ENCODE assay signal across 21 mouse cellular contexts in the genomic region with DNA sequence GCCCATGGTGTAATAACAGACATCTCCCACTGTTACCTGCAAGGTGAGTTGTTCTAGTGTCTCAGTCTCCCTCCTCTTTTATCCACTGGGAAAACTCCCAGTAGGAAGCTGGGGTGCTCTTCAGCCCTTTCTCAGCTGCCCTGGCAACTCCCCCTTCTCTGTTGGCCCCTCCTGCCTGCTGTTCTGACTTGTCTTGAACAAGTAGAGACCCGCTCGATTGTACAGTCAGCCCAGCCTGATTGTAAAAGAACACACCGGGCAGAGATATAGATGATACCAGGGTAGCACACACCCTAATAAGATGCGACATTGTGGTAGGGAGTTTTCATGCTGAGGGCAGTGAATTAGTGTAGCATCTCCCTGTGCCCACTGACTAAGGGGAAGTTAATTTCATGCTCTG.
A peak's percentile ranks its signal among the peaks of the same experiment; 100 is the strongest.
DNase-seq lines count a peak whose midpoint lies in the region; ATAC-seq and TF ChIP-seq lines count a peak whose summit lies in the region.
"Had no signal": no experiment of that assay in that cellular context is flagged by ENCODE, and none has a peak within 500 bp of the region (broad histone marks: within the 10 kb centered on the region; RNA-seq: fewer than 3 reads in every experiment).

No protein-coding gene starts in this region.

- TF ChIP-seq POLR2A in cerebellum, adult 2 months (IDR thresholded peaks at IDR 0.05; ENCODE audit: borderline replicate concordance, insufficient read depth, low read length) = no peak

- 65% methylated on average over 4 of the region's 4 CpGs for WGBS in hindbrain, embryonic 10.5 days
- 38% methylated on average over 4 of the region's 4 CpGs for WGBS in hindbrain, embryonic 14.5 days
- WGBS in lung, embryonic 15.5 days = 62% methylated on average over 4 of the region's 4 CpGs
- 32% methylated on average over 4 of the region's 4 CpGs for WGBS in embryonic facial prominence, embryonic 15.5 days
- WGBS in intestine, postnatal 0 days = 36% methylated on average over 4 of the region's 4 CpGs
- WGBS in cerebellum, adult 2 months = 34% methylated on average over 4 of the region's 4 CpGs

- H3K9ac ChIP-seq in hindbrain, embryonic 14.5 days = no peak overlapping the region
- H3K9ac ChIP-seq in lung, embryonic 15.5 days = no peak overlapping the region
- H3K9ac ChIP-seq in embryonic facial prominence, embryonic 15.5 days = no peak overlapping the region
- H3K9ac ChIP-seq in intestine, postnatal 0 days (ENCODE audit: low read depth, low read length) = no peak overlapping the region
- H3K9ac ChIP-seq: liver, embryonic 12.5 days had no signal

- H3K9me3 ChIP-seq in hindbrain, embryonic 10.5 days = no peaks in the 10 kb centered on the region
- H3K9me3 ChIP-seq in hindbrain, embryonic 14.5 days (ENCODE audit: control insufficient read depth, low read length) = no peaks in the 10 kb centered on the region
- no peaks in the 10 kb centered on the region for H3K9me3 ChIP-seq in lung, embryonic 15.5 days
- no peaks in the 10 kb centered on the region for H3K9me3 ChIP-seq in embryonic facial prominence, embryonic 15.5 days (replicated peaks)
- H3K9me3 ChIP-seq in intestine, postnatal 0 days (ENCODE audit: control insufficient read depth) = no peaks in the 10 kb centered on the region
- H3K9me3 ChIP-seq: limb, embryonic 12.5 days; liver, embryonic 12.5 days had no signal

- no peak for DNase-seq in hindbrain, embryonic 10.5 days (ENCODE audit: low spot score)
- DNase-seq in hindbrain, embryonic 14.5 days (ENCODE audit: low spot score) = no peak
- no peak for DNase-seq in lung, postnatal 25 days (ENCODE audit: low spot score)
- no peak for DNase-seq in cerebellum, adult 2 months
- DNase-seq: adrenal gland, postnatal 25 days; cerebellum, adult 9-10 months; gastrocnemius, postnatal 14 days; heart, adult 2 months; kidney, adult 9 months; kidney, postnatal 36 days; layer of hippocampus, postnatal 36 days; lung, adult 18-20 months; lung, postnatal 14 days had no signal

- no peaks in the 10 kb centered on the region for H3K27me3 ChIP-seq in hindbrain, embryonic 10.5 days (ENCODE audit: insufficient read depth, poor library complexity, severe bottlenecking)
- no peaks in the 10 kb centered on the region for H3K27me3 ChIP-seq in hindbrain, embryonic 14.5 days (ENCODE audit: control insufficient read depth, insufficient read depth, low read length)
- no peaks in the 10 kb centered on the region for H3K27me3 ChIP-seq in lung, embryonic 15.5 days
- no peaks in the 10 kb centered on the region for H3K27me3 ChIP-seq in embryonic facial prominence, embryonic 15.5 days
- no peaks in the 10 kb centered on the region for H3K27me3 ChIP-seq in intestine, postnatal 0 days (replicated peaks; ENCODE audit: control insufficient read depth, insufficient read depth, low read length)
- no peaks in the 10 kb centered on the region for H3K27me3 ChIP-seq in cerebellum, adult 2 months (ENCODE audit: control insufficient read depth, insufficient read depth, low read length)
- H3K27me3 ChIP-seq: limb, embryonic 12.5 days had no signal

- H3K36me3 ChIP-seq in hindbrain, embryonic 10.5 days = peaks cover 37% of the 10 kb centered on the region
- 0 out of 2 replicates have a peak, but pooled peaks cover 3% of the 10 kb centered on the region for H3K36me3 ChIP-seq in hindbrain, embryonic 14.5 days (replicated peaks; ENCODE audit: control insufficient read depth, insufficient read depth)
- no peaks in the 10 kb centered on the region for H3K36me3 ChIP-seq in lung, embryonic 15.5 days
- H3K36me3 ChIP-seq in embryonic facial prominence, embryonic 15.5 days = no peaks in the 10 kb centered on the region
- peaks cover 15% of the 10 kb centered on the region; the same call in 1 of the 2 replicates for H3K36me3 ChIP-seq in intestine, postnatal 0 days (ENCODE audit: control insufficient read depth, insufficient read depth)
- H3K36me3 ChIP-seq: liver, embryonic 12.5 days had no signal

- H3K4me3 ChIP-seq in hindbrain, embryonic 10.5 days = no peak overlapping the region
- H3K4me3 ChIP-seq in hindbrain, embryonic 14.5 days (replicated peaks; ENCODE audit: low read length) = no peak overlapping the region
- no peak overlapping the region for H3K4me3 ChIP-seq in lung, embryonic 15.5 days
- no peak overlapping the region for H3K4me3 ChIP-seq in embryonic facial prominence, embryonic 15.5 days (replicated peaks)
- no peak overlapping the region for H3K4me3 ChIP-seq in intestine, postnatal 0 days (ENCODE audit: low read depth, low read length)
- no peak overlapping the region for H3K4me3 ChIP-seq in cerebellum, adult 2 months (replicated peaks; ENCODE audit: insufficient read depth, low read depth, low read length)
- H3K4me3 ChIP-seq: heart, adult 2 months; limb, embryonic 12.5 days; liver, embryonic 12.5 days had no signal

- TF ChIP-seq CTCF in intestine, postnatal 0 days (IDR thresholded peaks at IDR 0.05; ENCODE audit: low read depth) = no peak
- TF ChIP-seq CTCF in cerebellum, adult 2 months (IDR thresholded peaks at IDR 0.05; ENCODE audit: borderline replicate concordance, insufficient read depth, low read depth, low read length) = no peak

- no peak overlapping the region for H3K4me2 ChIP-seq in hindbrain, embryonic 14.5 days (replicated peaks)
- no peak overlapping the region for H3K4me2 ChIP-seq in lung, embryonic 15.5 days
- H3K4me2 ChIP-seq in embryonic facial prominence, embryonic 15.5 days (replicated peaks) = no peak overlapping the region
- H3K4me2 ChIP-seq in intestine, postnatal 0 days (replicated peaks; ENCODE audit: low read depth) = no peak overlapping the region
- H3K4me2 ChIP-seq: limb, embryonic 12.5 days; liver, embryonic 12.5 days had no signal

- no peak; the same call in 1 of the 2 replicates for ATAC-seq in hindbrain, embryonic 14.5 days (ENCODE audit: low FRiP score)
- ATAC-seq in lung, embryonic 15.5 days (ENCODE audit: borderline replicate concordance, extremely low read depth, low FRiP score, low TSS enrichment) = no peak
- peak; percentile 27; the same call in 1 of the 2 replicates for ATAC-seq in embryonic facial prominence, embryonic 15.5 days (ENCODE audit: insufficient number of reproducible peaks, low FRiP score, low TSS enrichment, low read depth)
- ATAC-seq in intestine, postnatal 0 days = no peak
- ATAC-seq: forebrain, embryonic 14.5 days; inflammation-experienced regulatory T-cells, adult 6 months; liver, embryonic 12.5 days; midbrain, embryonic 16.5 days had no signal

- H3K4me1 ChIP-seq in hindbrain, embryonic 10.5 days (replicated peaks) = peaks cover 65% of the 10 kb centered on the region
- peaks cover 70% of the 10 kb centered on the region for H3K4me1 ChIP-seq in hindbrain, embryonic 14.5 days (replicated peaks; ENCODE audit: control insufficient read depth, insufficient read depth, low read length)
- peaks cover 72% of the 10 kb centered on the region for H3K4me1 ChIP-seq in lung, embryonic 15.5 days
- H3K4me1 ChIP-seq in embryonic facial prominence, embryonic 15.5 days = peaks cover 89% of the 10 kb centered on the region
- H3K4me1 ChIP-seq in intestine, postnatal 0 days (replicated peaks; ENCODE audit: control insufficient read depth, insufficient read depth, low read length) = peaks cover 6% of the 10 kb centered on the region; the same call in 1 of the 2 replicates
- H3K4me1 ChIP-seq in cerebellum, adult 2 months (ENCODE audit: control insufficient read depth, insufficient read depth, low read length) = peaks cover 51% of the 10 kb centered on the region

- H3K27ac ChIP-seq in hindbrain, embryonic 10.5 days = 0 out of 2 replicates have a peak overlapping the region, but pooled peaks have one; percentile 9
- no peak overlapping the region for H3K27ac ChIP-seq in hindbrain, embryonic 14.5 days
- H3K27ac ChIP-seq in lung, embryonic 15.5 days = 0 out of 2 replicates have a peak overlapping the region, but pooled peaks have one; percentile 7
- H3K27ac ChIP-seq in embryonic facial prominence, embryonic 15.5 days (replicated peaks) = peak overlapping the region; percentile 84; the same call in 1 of the 2 replicates
- H3K27ac ChIP-seq in intestine, postnatal 0 days (ENCODE audit: low read depth, low read length) = peak overlapping the region; percentile 15; the same call in 1 of the 2 replicates
- no peak overlapping the region for H3K27ac ChIP-seq in cerebellum, adult 2 months (ENCODE audit: insufficient read depth, low read length)
- H3K27ac ChIP-seq: liver, embryonic 12.5 days had no signal

Comparison
In these comparisons a context has a peak if more than half of its experiments do, and no peak if none do; other contexts are left out.
1. H3K27ac ChIP-seq: peak in hindbrain, embryonic 10.5 days (single experiment), lung, embryonic 15.5 days (single experiment), embryonic facial prominence, embryonic 15.5 days (single experiment) and intestine, postnatal 0 days (single experiment); none in hindbrain, embryonic 14.5 days (single experiment) and cerebellum, adult 2 months (single experiment).